Mouse (Mus musculus) heart, postnatal 0 days (tissue): ENCODE measurements at regions not wholly inside any gene's neighbourhood (a gene's known extent, or its start where the extent isn't known, plus 50 kb on each side); places are given as distances from the start of the nearest gene placed in this dataset.
"Not testable (repeated sequence)": the region's sequence is repeated elsewhere in the genome, so short reads cannot be mapped to it uniquely, and the experiment has no call there.

Experiments used
- ATAC-seq: fragments of 200-750 bp; cut with Nextera tagmentation; 2 replicates; pipeline ENCODE4 v1.8.0; 2017; ENCODE audit warnings: low read depth, moderate number of reproducible peaks, moderate library complexity; ENCODE audit not compliant: insufficient read depth
- DNase-seq: peaks from one replicate; pipeline ENCODE4 v3.0.0-alpha.2; 2016; ENCODE audit warnings: low spot score
- H3K27ac ChIP-seq: fragments of 300-500 bp; sonication (generic); 2 replicates; pipeline ENCODE4 v1.5.1; 2014; ENCODE audit warnings: low read depth, mild to moderate bottlenecking
- H3K27me3 ChIP-seq: fragments of 300-500 bp; sonication (generic); 2 replicates; pipeline ENCODE4 v1.6.1; 2014; ENCODE audit warnings: low read length, mixed read lengths; ENCODE audit not compliant: control insufficient read depth, insufficient read depth
- H3K36me3 ChIP-seq: fragments of 300-500 bp; sonication (generic); replicated peaks from 2 replicates; pipeline ENCODE4 v1.6.1; 2014; ENCODE audit warnings: low read length, mixed read lengths; ENCODE audit not compliant: control insufficient read depth, insufficient read depth
- H3K4me1 ChIP-seq: fragments of 300-500 bp; sonication (generic); 2 replicates; pipeline ENCODE4 v1.6.1; 2014; ENCODE audit warnings: antibody characterized with exemption; ENCODE audit not compliant: control insufficient read depth, insufficient read depth
- H3K4me2 ChIP-seq: fragments of 300-500 bp; sonication (generic); 2 replicates; pipeline ENCODE4 v1.6.1; 2014; ENCODE audit warnings: low read depth, mild to moderate bottlenecking, low read length, moderate library complexity
- H3K4me3 ChIP-seq: fragments of 300-500 bp; sonication (generic); 2 replicates; pipeline ENCODE4 v1.5.1; 2014; ENCODE audit warnings: low read depth, low read length
- H3K9ac ChIP-seq: fragments of 300-500 bp; sonication (generic); replicated peaks from 2 replicates; pipeline ENCODE4 v1.6.1; 2014; ENCODE audit warnings: low read depth, low read length, mixed read lengths
- H3K9me3 ChIP-seq: fragments of 300-500 bp; sonication (generic); replicated peaks from 2 replicates; pipeline ENCODE4 v1.6.1; 2016; ENCODE audit warnings: low read length; ENCODE audit not compliant: control insufficient read depth
- CTCF ChIP-seq: IDR thresholded peaks from 2 replicates; pipeline ENCODE4 v1.5.1; 2016; ENCODE audit warnings: antibody characterized with exemption, control low read depth, low read depth
- EP300 ChIP-seq: IDR thresholded peaks from 2 replicates; pipeline ENCODE4 v1.6.1; 2016; ENCODE audit warnings: antibody characterized with exemption, low read depth
- WGBS: fragments of 180-500 bp; shearing (Covaris S2); extraction: QIAGEN DNeasy Blood & Tissue Kit; methylation state at CpG from one replicate; pipeline ENCODE4 v1.1.7; 2014; 5-methylcytosine and 5-hydroxymethylcytosine counted together

GRCm38 (mm10) chr16:29918396-29918795 is 145.8 kb upstream of the Hes1 start:
- no peak for DNase-seq
- TF ChIP-seq EP300 (no peak), CTCF (no peak)

GRCm38 (mm10) chr16:29920940-29921339 is 143.2 kb upstream of the Hes1 start:
- H3K36me3 ChIP-seq = no peaks in the 10 kb centered on the region
- no peak overlapping the region for H3K9ac ChIP-seq
- no peak overlapping the region for H3K27ac ChIP-seq
- ATAC-seq (no peak), DNase-seq (no peak)
- no peak overlapping the region for H3K4me2 ChIP-seq
- TF ChIP-seq CTCF = no peak
- no peak for TF ChIP-seq EP300
- WGBS = 84% methylated on average over 5 of the region's 5 CpGs
- H3K9me3 ChIP-seq = no peaks in the 10 kb centered on the region
- H3K27me3 ChIP-seq = no peaks in the 10 kb centered on the region
- H3K4me1 ChIP-seq = no peaks in the 10 kb centered on the region
- no peak overlapping the region for H3K4me3 ChIP-seq

More at GRCm38 (mm10) chr16:29918396-29918795, 145.8 kb upstream of the Hes1 start:
- H3K4me2 ChIP-seq = no peak overlapping the region
- ATAC-seq = no peak
- H3K9ac ChIP-seq = no peak overlapping the region
- no peaks in the 10 kb centered on the region for H3K36me3 ChIP-seq
- H3K9me3 ChIP-seq = no peaks in the 10 kb centered on the region
- no peaks in the 10 kb centered on the region for H3K4me1 ChIP-seq
- H3K27me3 ChIP-seq = 0 out of 2 replicates have a peak, but pooled peaks cover 3% of the 10 kb centered on the region
- H3K27ac ChIP-seq = no peak overlapping the region
- H3K4me3 ChIP-seq = no peak overlapping the region
- WGBS = 83% methylated on average over 6 of the region's 6 CpGs

GRCm38 (mm10) chr16:29921385-29921784 is 142.8 kb upstream of the Hes1 start:
- Histone ChIP-seq H3K4me1 (no peaks in the 10 kb centered on the region), H3K27ac (no peak overlapping the region), H3K36me3 (no peaks in the 10 kb centered on the region), H3K27me3 (no peaks in the 10 kb centered on the region), H3K4me3 (no peak overlapping the region), H3K4me2 (no peak overlapping the region), H3K9ac (no peak overlapping the region), H3K9me3 (no peaks in the 10 kb centered on the region)
- ATAC-seq = no peak
- TF ChIP-seq CTCF = no peak
- TF ChIP-seq EP300 = no peak
- no peak for DNase-seq
- WGBS = 59% methylated on average over 3 of the region's 3 CpGs

- not testable (repeated sequence) for H3K27me3 ChIP-seq, ATAC-seq, DNase-seq, H3K36me3 ChIP-seq, H3K27ac ChIP-seq, H3K4me3 ChIP-seq, H3K9me3 ChIP-seq, H3K4me2 ChIP-seq, H3K9ac ChIP-seq, H3K4me1 ChIP-seq
- whole genome bisulfite sequencing = 82% methylated on average over 11 of the region's 11 CpGs
Observed at GRCm38 (mm10) chr16:29927276-29927675, 136.9 kb upstream of the Hes1 start.

GRCm38 (mm10) chr16:29928291-29928690 is 135.9 kb upstream of the Hes1 start:
- Histone ChIP-seq H3K36me3 (no peaks in the 10 kb centered on the region), H3K9me3 (peaks cover 5% of the 10 kb centered on the region; the same call in 1 of the 2 replicates), H3K4me2 (no peak overlapping the region), H3K4me1 (no peaks in the 10 kb centered on the region), H3K4me3 (no peak overlapping the region), H3K27ac (no peak overlapping the region), H3K9ac (no peak overlapping the region), H3K27me3 (no peaks in the 10 kb centered on the region)
- ATAC-seq (no peak), DNase-seq (no peak)
- 82% methylated on average over 4 of the region's 4 CpGs for WGBS
- TF ChIP-seq EP300 (no peak), CTCF (no peak)

- H3K27ac ChIP-seq = no peak overlapping the region
- H3K36me3 ChIP-seq = no peaks in the 10 kb centered on the region
- no peak overlapping the region for H3K4me2 ChIP-seq
- no peak for ATAC-seq
- H3K4me1 ChIP-seq = peaks cover 12% of the 10 kb centered on the region; the same call in 1 of the 2 replicates
- no peak overlapping the region for H3K4me3 ChIP-seq
- WGBS = 64% methylated on average over 10 of the region's 10 CpGs
- peaks cover 5% of the 10 kb centered on the region; the same call in 1 of the 2 replicates for H3K9me3 ChIP-seq
- TF ChIP-seq CTCF (no peak), EP300 (no peak)
- H3K9ac ChIP-seq = no peak overlapping the region
- DNase-seq = no peak
- peaks cover 3% of the 10 kb centered on the region; the same call in 1 of the 2 replicates for H3K27me3 ChIP-seq
Observed at GRCm38 (mm10) chr16:29931746-29932351, 132.3 kb upstream of the Hes1 start.
